Mouse (Mus musculus) stomach, postnatal 0 days (tissue): Measurements from ENCODE around the gene Slc24a3.

Experiments used
- CTCF ChIP-seq: IDR thresholded peaks from 2 replicates; pipeline ENCODE4 v1.5.1; 2016; ENCODE audit warnings: antibody characterized with exemption, low read depth, mild to moderate bottlenecking, moderate library complexity
- EP300 ChIP-seq: optimal IDR thresholded peaks from 2 replicates; pipeline ENCODE3; 2016; ENCODE audit warnings: antibody characterized with exemption

DNA sequence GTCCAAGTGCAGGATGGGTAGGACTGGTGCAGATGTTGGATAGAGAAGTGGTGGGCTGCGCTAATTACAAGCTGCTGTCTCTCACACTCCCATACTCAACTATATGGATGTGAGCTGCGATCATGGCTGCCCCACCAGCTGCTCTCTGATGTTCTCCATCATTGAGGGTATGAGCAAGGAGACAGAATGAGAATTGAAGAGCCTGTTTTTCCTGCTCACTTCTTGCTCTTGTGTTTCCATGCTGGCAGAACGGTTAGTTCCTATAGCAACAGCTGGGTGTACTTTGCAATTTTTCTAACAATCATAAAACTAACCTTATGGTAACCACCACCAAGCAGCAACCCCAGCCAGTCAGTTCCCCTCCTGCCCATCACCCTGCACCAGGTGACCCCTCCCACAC lies 39.8 kb upstream of the Slc24a3 start:
- no peak for TF ChIP-seq EP300
- TF ChIP-seq CTCF: no peak
